Mouse (Mus musculus) limb, embryonic 12.5 days (tissue): ENCODE measurements around the gene Zdhhc13. TPM values are rescaled to one million over a fixed set of nuclear protein-coding genes. Genes with fewer than 3 reads are reported as not detected.

Experiments
- ATAC-seq: fragments of 200-750 bp; cut with Nextera tagmentation; 2 replicates; pipeline ENCODE4 v1.8.0; 2017; ENCODE audit warnings: low read depth, moderate TSS enrichment; ENCODE audit not compliant: insufficient number of reproducible peaks, insufficient read depth, low FRiP score, low TSS enrichment
- H3K27ac ChIP-seq: fragments of 300-500 bp; sonication (generic); 2 replicates; pipeline ENCODE4 v1.5.1; 2016; ENCODE audit warnings: mild to moderate bottlenecking, moderate library complexity
- H3K27me3 ChIP-seq: fragments of 300-500 bp; sonication (generic); 2 replicates; pipeline ENCODE4 v1.6.1; 2016; ENCODE audit warnings: mild to moderate bottlenecking, moderate library complexity
- H3K36me3 ChIP-seq: fragments of 300-500 bp; sonication (generic); 2 replicates; pipeline ENCODE4 v1.6.1; 2016; ENCODE audit warnings: mild to moderate bottlenecking, moderate library complexity
- H3K4me1 ChIP-seq: fragments of 300-500 bp; sonication (generic); replicated peaks from 2 replicates; pipeline ENCODE4 v1.6.1; 2016
- H3K4me2 ChIP-seq: fragments of 300-500 bp; sonication (generic); 2 replicates; pipeline ENCODE4 v1.6.1; 2016; ENCODE audit warnings: mild to moderate bottlenecking, moderate library complexity
- H3K4me3 ChIP-seq: fragments of 300-500 bp; sonication (generic); replicated peaks from 2 replicates; pipeline ENCODE4 v1.5.1; 2016; ENCODE audit warnings: mild to moderate bottlenecking
- H3K9ac ChIP-seq: fragments of 300-500 bp; sonication (generic); replicated peaks from 2 replicates; pipeline ENCODE4 v1.6.1; 2016; ENCODE audit warnings: mild to moderate bottlenecking, moderate library complexity
- H3K9me3 ChIP-seq: fragments of 300-500 bp; sonication (generic); 2 replicates; pipeline ENCODE4 v1.6.1; 2016; ENCODE audit warnings: mild to moderate bottlenecking, moderate library complexity
- WGBS: fragments of 180-500 bp; shearing (Covaris S2); methylation state at CpG from one replicate; pipeline ENCODE4 v1.1.7; 2016; 5-methylcytosine and 5-hydroxymethylcytosine counted together
- polyA plus RNA-seq: library from polyadenylated mRNA; unstranded; fragments of >200 nt; fragmentation: Nextera tagmentation; extraction: Ambion mirVana; gene quantifications from 2 replicates; pipeline ENCODE4 v1.2.1, GENCODE M21; 2016

Gene Zdhhc13
- polyA plus RNA-seq, 1 experiment from 2014 or later = 29.6 TPM

DNA sequence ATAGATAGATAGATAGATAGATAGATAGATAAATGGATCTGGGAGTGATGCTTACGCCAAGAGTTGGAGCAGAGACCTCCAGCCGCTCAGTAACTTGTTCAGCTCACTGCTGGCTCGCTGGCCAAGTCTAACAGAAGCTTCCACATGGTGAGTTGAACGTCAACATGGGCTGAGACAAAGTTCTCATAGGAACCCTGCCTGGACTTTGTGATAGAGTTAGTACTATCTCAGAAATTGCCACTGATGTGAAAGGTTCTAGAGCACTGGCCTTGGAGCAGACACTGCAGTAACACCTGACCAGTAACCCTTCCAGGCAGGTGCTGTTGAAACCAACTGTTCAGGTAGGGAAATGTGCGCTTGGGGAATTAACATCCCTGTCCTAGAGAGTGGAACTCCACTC lies 54.7 kb downstream of the Zdhhc13 start:
- Histone ChIP-seq H3K27me3 (no peaks in the 10 kb centered on the region), H3K36me3 (no peaks in the 10 kb centered on the region), H3K4me3 (no peak overlapping the region), H3K9me3 (no peaks in the 10 kb centered on the region), H3K27ac (no peak overlapping the region), H3K4me1 (peaks cover 16% of the 10 kb centered on the region; the same call in 1 of the 2 replicates), H3K9ac (no peak overlapping the region), H3K4me2 (no peak overlapping the region)
- 92% methylated on average over 5 of the region's 5 CpGs for WGBS
- ATAC-seq = no peak

DNA sequence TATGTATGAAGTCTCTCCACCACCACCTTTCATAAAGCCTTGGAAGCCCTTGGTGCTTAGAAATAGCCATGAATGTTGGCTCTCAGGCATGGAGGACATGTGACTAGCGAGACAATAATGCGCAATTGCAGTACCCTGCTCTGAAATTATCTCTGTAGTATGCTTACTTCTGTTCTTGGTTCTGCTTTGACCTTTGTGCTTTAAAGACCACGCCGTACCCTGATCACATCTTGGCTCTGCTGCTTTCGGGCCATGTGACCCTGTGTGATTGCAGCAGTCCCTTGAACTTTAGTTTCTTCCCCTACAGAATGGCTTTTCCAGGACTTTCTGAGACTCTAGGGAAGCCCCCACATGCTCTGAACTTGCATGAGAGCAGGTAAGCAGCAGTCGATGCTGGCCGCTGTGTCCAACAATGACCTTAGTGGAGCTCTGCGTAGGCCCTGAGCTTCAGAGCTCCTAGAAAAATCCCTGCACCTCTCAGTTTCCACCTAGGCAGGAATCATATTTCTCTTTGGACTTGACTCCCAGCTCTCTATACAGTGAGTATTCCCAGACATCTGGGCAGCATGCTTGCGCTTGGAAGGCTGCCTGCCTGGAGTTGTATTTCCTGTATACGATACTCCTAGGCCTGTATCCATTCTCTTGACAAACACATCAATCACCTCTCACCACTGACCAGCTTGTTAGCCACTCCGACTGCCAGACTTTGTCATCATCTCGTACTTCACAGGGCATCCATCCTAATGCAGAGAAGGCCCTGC lies 56.6 kb downstream of the Zdhhc13 start:
- H3K9me3 ChIP-seq = no peaks in the 10 kb centered on the region
- no peaks in the 10 kb centered on the region for H3K36me3 ChIP-seq
- no peak overlapping the region for H3K4me3 ChIP-seq
- peak overlapping the region; percentile 74 for H3K27ac ChIP-seq
- no peak overlapping the region for H3K9ac ChIP-seq
- peaks cover 16% of the 10 kb centered on the region; the same call in 1 of the 2 replicates for H3K4me1 ChIP-seq
- 59% methylated on average over 12 of the region's 12 CpGs for WGBS
- no peak overlapping the region for H3K4me2 ChIP-seq
- no peaks in the 10 kb centered on the region for H3K27me3 ChIP-seq
- peak; percentile 67; the same call in 1 of the 2 replicates for ATAC-seq

DNA sequence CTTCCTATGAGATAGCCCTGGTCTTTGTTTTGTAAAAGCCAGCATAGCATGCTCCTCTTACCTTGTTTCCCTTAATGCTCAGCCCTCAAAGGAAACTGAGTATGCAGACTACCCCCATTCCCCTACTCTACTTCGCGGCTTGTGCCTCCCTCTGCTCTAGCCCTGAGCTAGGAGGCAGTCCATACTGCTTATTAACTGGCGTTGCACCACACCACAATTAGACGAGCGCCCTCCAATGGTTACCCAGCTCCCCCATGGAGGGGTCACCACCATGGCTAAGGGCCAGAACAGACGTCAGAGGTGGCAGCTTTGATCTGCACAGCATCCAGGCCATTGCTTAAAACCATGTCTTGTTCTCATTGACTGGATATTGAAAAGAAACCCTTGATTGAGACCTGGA lies 58.0 kb downstream of the Zdhhc13 start:
- ATAC-seq = no peak
- no peak overlapping the region for H3K4me3 ChIP-seq
- no peak overlapping the region for H3K4me2 ChIP-seq
- no peaks in the 10 kb centered on the region for H3K27me3 ChIP-seq
- H3K27ac ChIP-seq = no peak overlapping the region
- no peaks in the 10 kb centered on the region for H3K9me3 ChIP-seq
- 53% methylated on average over 6 of the region's 6 CpGs for WGBS
- peaks cover 16% of the 10 kb centered on the region; the same call in 1 of the 2 replicates for H3K4me1 ChIP-seq
- no peak overlapping the region for H3K9ac ChIP-seq
- H3K36me3 ChIP-seq = no peaks in the 10 kb centered on the region

DNA sequence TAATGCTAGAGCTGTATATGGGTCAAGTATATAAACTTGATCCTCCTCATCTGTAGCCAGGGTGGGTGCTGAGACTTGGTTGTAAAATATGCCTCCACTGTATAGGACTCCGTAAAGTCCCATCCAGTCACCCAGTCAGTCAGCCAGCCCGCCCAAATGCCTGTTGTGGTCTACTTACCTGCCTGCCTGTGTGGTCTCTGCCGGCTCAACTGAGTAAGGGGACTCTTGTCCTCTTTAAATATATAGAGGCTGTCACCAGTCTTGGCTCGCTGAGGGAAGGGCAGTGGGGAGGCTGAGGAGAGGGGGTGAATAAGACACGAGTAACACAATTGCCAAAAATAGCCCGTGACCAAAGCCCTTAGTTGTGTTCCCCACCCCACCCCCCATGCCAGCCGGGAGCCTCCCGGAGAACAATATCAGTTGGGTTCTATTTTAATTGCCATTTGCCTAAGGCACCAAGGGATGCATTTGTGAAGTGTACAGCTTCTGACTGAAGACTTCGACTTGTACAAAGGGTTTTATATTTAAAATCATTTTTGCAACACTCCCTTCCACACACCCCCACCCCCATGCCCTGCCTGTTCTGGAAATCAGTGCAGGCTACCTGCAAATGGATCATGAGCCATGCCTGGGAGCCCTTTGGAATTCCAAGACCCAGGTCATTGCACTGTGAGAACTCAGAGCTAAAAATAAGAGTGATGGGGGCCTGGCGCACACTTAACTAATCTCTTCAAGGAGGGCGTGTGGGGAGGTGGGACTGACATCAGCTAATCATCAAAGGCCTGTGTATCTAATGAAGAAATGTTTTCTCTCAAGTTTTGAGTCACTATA lies 59.2 kb downstream of the Zdhhc13 start, which contains the start of gene Csrp3:
Gene Csrp3, minus strand, starts transcription at position 214 of the 831 bp plus-strand sequence.
- H3K9me3 ChIP-seq = no peaks in the 10 kb centered on the region
- H3K27me3 ChIP-seq = no peaks in the 10 kb centered on the region
- peaks cover 16% of the 10 kb centered on the region; the same call in 1 of the 2 replicates for H3K4me1 ChIP-seq
- no peak within 1 kb of the TSS for H3K4me3 ChIP-seq
- ATAC-seq = no peak
- H3K9ac ChIP-seq = no peak within 1 kb of the TSS
- H3K27ac ChIP-seq = no peak within 1 kb of the TSS
- no peak within 1 kb of the TSS for H3K4me2 ChIP-seq
- H3K36me3 ChIP-seq = no peaks in the 10 kb centered on the region
- 59% methylated on average over 11 of the region's 11 CpGs for WGBS

DNA sequence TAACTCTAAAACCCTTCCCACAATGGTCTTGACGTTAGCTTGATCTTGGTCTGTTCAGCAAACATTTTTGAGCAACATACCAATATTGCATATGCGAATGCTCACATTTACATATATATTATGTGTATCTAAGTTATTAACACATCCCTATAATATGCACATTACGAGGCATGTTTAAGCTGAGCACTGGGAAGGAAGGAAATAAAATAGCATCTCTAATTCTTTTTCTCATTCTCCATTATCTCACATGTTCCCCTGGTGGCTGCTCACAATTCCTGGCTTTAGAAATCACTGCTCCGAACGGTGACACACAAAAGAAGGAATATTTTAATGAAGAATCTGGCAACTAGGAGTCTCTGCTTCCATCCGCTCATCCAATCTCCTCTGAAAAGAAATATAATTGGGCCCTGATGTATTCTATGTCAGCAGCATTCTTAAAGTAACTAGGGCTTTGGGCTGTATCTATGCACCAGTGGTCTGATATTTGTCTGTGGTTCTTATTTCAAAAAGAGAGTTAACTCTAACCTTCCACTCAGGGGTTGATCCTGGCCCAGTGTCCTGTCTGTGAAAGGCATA lies 62.8 kb downstream of the Zdhhc13 start:
- Histone ChIP-seq H3K9ac (no peak overlapping the region), H3K9me3 (no peaks in the 10 kb centered on the region), H3K4me3 (no peak overlapping the region), H3K27ac (no peak overlapping the region), H3K36me3 (no peaks in the 10 kb centered on the region), H3K4me2 (no peak overlapping the region), H3K27me3 (no peaks in the 10 kb centered on the region), H3K4me1 (peaks cover 6% of the 10 kb centered on the region; the same call in 1 of the 2 replicates)
- no peak for ATAC-seq
- whole genome bisulfite sequencing = 85% methylated on average over 6 of the region's 6 CpGs

DNA sequence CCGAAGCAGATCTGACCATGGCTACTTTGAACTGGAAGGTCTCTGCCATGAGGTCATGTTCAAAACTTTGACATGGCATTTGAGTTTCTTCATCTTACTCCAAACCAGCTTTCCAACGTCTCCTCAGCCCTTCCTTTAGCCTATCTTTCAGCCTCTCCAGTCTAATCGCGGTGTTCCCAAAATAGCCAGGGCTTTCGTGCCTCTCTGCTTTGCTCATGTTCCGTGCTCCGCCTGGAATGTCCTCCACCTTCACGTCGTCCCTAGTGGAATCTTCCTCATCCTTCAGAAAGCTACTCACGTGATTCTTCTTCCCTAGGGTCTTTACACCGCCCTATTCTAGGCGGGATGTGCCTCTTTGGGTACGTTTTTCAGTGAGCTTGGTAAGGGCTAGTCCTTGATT lies 64.7 kb downstream of the Zdhhc13 start:
- 88% methylated on average over 13 of the region's 13 CpGs for WGBS
- ATAC-seq = no peak

DNA sequence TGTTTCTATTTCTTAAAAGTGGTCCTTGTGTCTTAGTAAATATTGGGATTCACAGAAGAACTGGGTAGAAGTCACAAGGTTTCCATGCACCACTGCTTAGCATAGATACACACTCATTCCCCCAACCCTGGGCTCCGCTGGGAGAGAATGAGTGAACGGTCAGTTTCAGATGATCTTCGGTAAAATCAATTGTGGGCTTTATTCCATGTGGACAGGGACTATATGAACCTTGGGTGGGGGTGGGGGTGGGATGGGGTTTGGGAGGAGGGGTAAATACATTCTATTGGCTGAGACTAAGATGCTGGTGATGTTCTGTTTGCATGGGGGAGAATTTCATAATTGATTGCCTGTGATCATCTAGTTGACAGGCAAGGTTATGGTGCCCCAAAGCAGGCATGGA lies 66.7 kb downstream of the Zdhhc13 start:
- no peak overlapping the region for H3K27ac ChIP-seq
- no peak overlapping the region for H3K4me3 ChIP-seq
- H3K4me2 ChIP-seq = no peak overlapping the region
- WGBS = 90% methylated on average over 3 of the region's 3 CpGs
- H3K9ac ChIP-seq = no peak overlapping the region
- no peaks in the 10 kb centered on the region for H3K9me3 ChIP-seq
- H3K4me1 ChIP-seq = no peaks in the 10 kb centered on the region
- no peak for ATAC-seq
- H3K36me3 ChIP-seq = no peaks in the 10 kb centered on the region
- no peaks in the 10 kb centered on the region for H3K27me3 ChIP-seq

More for the DNA sequence above, 64.7 kb downstream of the Zdhhc13 start:
- Histone ChIP-seq H3K9me3 (no peaks in the 10 kb centered on the region), H3K4me3 (no peak overlapping the region), H3K4me2 (no peak overlapping the region), H3K9ac (no peak overlapping the region), H3K27me3 (no peaks in the 10 kb centered on the region), H3K4me1 (no peaks in the 10 kb centered on the region), H3K36me3 (no peaks in the 10 kb centered on the region), H3K27ac (no peak overlapping the region)

DNA sequence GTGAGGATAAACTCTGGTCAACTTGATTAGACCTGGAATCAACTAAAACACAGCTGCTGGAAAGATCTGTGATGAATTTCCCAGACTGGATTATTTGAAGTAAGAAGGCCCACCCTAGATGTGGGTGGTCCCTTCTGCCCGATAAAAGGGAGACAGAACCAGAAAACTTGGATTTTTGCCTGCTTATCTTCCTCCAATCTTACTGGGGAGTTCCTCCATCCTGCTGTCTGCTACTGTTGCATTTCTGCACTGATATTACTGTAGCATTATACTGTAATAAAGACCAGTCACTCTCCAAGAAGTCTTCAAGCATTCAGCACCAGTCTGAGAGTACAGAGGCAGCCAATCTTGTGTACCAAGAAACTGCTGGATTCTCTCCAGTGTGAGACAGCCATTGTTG lies 69.5 kb downstream of the Zdhhc13 start:
- no peak overlapping the region for H3K4me3 ChIP-seq
- H3K4me1 ChIP-seq = no peaks in the 10 kb centered on the region
- no peak overlapping the region for H3K4me2 ChIP-seq
- H3K9me3 ChIP-seq = no peaks in the 10 kb centered on the region
- no peaks in the 10 kb centered on the region for H3K36me3 ChIP-seq
- no peak overlapping the region for H3K9ac ChIP-seq
- H3K27me3 ChIP-seq = no peaks in the 10 kb centered on the region
- 82% methylated on average over 1 of the region's 1 CpGs for WGBS
- no peak overlapping the region for H3K27ac ChIP-seq
- no peak for ATAC-seq

DNA sequence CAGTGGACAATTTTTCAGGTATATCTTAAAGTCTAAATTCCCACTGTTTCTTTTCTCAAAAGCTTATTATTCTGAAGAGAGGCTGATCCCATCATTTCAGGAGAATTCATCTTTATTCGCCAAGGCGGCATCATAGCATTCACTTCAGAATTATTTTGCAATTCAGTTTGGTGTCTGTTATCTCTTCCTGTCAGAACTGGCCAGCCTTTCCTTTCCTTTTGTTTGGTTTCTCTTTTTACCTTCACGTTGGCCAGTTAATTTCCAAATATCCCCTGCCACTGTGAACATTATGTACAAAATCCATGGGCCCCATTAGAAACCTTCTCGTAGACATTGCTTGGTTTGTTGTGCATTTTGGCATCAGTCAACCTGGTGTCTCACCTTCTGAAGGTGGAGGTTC lies 70.6 kb downstream of the Zdhhc13 start:
- 91% methylated on average over 4 of the region's 4 CpGs for WGBS
- H3K36me3 ChIP-seq = no peaks in the 10 kb centered on the region
- H3K9me3 ChIP-seq = no peaks in the 10 kb centered on the region
- no peak for ATAC-seq
- H3K27ac ChIP-seq = no peak overlapping the region
- H3K4me1 ChIP-seq = no peaks in the 10 kb centered on the region
- H3K4me3 ChIP-seq = no peak overlapping the region
- H3K27me3 ChIP-seq = no peaks in the 10 kb centered on the region
- no peak overlapping the region for H3K9ac ChIP-seq
- H3K4me2 ChIP-seq = no peak overlapping the region

DNA sequence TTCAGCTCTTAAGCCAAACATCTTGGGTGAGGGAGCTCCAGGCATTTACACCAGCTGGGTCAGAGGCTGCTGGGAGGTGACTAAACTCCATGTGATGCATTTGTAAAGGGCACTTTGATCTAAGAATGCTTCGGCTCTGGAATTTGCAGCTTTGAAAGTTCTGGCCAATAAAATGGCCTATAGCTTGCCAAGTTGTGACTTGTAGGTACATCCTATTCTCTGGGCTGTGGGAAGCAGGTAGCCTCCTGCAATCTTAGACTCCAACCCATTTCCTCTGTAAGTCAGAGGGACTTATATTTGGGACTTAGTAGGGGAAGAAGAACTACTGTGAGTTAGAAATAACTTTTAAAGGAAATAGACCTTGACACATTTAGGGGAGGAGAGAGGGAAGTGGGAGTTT lies 72.1 kb downstream of the Zdhhc13 start:
- WGBS = 7% methylated on average over 1 of the region's 1 CpGs
- Histone ChIP-seq H3K9me3 (no peaks in the 10 kb centered on the region), H3K4me2 (no peak overlapping the region), H3K27me3 (no peaks in the 10 kb centered on the region), H3K4me3 (no peak overlapping the region), H3K9ac (no peak overlapping the region), H3K4me1 (no peaks in the 10 kb centered on the region), H3K36me3 (peaks cover 9% of the 10 kb centered on the region), H3K27ac (no peak overlapping the region)
- ATAC-seq = no peak

DNA sequence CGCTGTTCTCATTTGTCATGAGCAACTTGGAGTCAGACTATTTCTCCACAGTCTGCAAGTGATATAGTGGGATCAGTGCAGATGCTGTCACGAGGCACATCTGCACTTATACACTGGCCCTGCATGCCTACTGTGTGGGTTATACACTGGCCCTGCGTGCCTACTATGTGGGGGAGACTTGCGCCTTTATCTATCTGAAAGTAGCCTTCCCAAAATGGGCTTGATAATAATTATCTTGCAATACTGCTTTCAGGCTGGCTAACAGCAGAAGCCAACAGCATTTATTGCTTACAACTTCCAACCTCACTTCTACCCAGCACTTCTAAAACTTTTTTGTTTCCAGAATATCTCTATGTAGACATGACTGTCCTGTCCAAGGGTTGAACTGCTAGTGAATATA lies 73.0 kb downstream of the Zdhhc13 start:
- no peak overlapping the region for H3K9ac ChIP-seq
- no peak overlapping the region for H3K27ac ChIP-seq
- H3K4me3 ChIP-seq = no peak overlapping the region
- H3K27me3 ChIP-seq = no peaks in the 10 kb centered on the region
- no peaks in the 10 kb centered on the region for H3K9me3 ChIP-seq
- no peak for ATAC-seq
- 94% methylated on average over 4 of the region's 4 CpGs for WGBS
- H3K36me3 ChIP-seq = peaks cover 18% of the 10 kb centered on the region
- H3K4me2 ChIP-seq = no peak overlapping the region
- H3K4me1 ChIP-seq = no peaks in the 10 kb centered on the region
